Mouse (Mus musculus): ENCODE data around the gene Bri3bp. TPM values are rescaled to one million over a fixed set of nuclear protein-coding genes. Genes with fewer than 3 reads are reported as not detected.
"Not testable (repeated sequence)": the region's sequence is repeated elsewhere in the genome, so short reads cannot be mapped to it uniquely, and the experiment has no call there.

Gene Bri3bp
- polyA plus RNA-seq, 1 experiment from 2014 or later: 36.5 TPM

DNA sequence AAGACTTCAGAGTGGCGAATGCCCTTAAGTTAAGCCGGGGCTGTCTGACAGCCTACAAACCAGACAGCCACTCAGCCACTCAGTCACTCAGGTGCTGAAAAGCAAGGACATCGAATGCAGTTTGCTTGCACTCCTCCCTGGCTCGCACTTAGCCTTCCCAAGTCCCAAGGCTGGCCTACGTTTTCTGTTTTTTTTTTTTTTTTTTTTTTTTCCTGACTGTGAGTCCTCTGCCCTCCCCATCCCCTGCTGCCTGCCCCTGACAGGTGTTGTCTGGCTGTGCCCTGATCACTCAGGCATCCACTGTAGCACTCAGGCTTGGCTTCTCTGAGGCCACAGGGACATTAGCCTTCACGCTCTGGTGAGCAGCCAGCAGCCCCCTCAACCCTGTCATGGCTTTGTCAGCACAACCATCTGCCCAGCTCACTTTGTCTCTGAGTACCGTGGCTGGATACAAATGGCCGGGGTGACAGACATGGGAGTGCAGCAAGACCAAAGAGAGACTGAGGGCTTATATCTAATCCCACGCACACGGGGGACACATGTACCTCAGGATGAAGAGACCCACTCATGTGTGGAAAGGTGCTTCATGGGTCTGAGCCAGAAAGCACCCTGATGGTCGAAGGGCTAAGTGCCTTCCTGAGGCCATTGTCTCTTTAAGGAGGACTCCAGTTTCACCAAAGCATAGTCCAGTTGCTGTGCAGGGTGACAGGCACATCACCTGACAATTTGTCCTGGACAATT lies 46.2 kb downstream of the Bri3bp start:
- no peak overlapping the region for H3K9ac ChIP-seq
- no peaks in the 10 kb centered on the region for H3K9me3 ChIP-seq (replicated peaks)
- peaks cover 10% of the 10 kb centered on the region; the same call in 1 of the 2 replicates for H3K36me3 ChIP-seq
- no peak overlapping the region for H3K4me3 ChIP-seq
- no peak for ATAC-seq (replicated peaks; ENCODE audit: insufficient number of reproducible peaks, insufficient read depth, low FRiP score, low read depth)
- H3K27me3 ChIP-seq: no peaks in the 10 kb centered on the region
- H3K27ac ChIP-seq: no peak overlapping the region
- 63% methylated on average over 10 of the region's 11 CpGs for WGBS
- H3K4me1 ChIP-seq (replicated peaks): peaks cover 7% of the 10 kb centered on the region; the same call in 1 of the 2 replicates
- H3K4me2 ChIP-seq: no peak overlapping the region

DNA sequence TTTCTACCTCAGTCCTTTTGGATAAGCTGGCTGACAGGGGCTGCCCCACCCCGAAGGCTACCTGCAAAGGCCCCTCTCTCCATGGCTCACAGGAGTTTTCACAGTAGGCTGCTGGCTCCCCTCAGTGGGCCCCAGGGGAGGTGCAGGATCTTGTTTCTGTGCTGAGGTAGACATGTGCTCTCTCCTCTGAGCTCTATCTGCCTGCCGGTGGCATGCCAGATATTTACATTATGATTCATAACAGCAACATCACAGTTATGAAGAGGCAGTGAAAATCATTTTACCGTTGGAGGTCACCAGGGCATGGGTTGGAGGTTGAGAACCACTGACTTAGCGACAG lies 46.7 kb downstream of the Bri3bp start:
- 38% methylated on average over 4 of the region's 4 CpGs for WGBS
- peaks cover 5% of the 10 kb centered on the region; the same call in 1 of the 2 replicates for H3K36me3 ChIP-seq
- no peak overlapping the region for H3K27ac ChIP-seq
- H3K4me1 ChIP-seq (replicated peaks): peaks cover 7% of the 10 kb centered on the region; the same call in 1 of the 2 replicates
- no peak overlapping the region for H3K4me3 ChIP-seq
- H3K9me3 ChIP-seq (replicated peaks): no peaks in the 10 kb centered on the region
- no peaks in the 10 kb centered on the region for H3K27me3 ChIP-seq
- no peak; the same call in 1 of the 2 replicates for ATAC-seq (replicated peaks; ENCODE audit: insufficient number of reproducible peaks, insufficient read depth, low FRiP score, low read depth)
- H3K9ac ChIP-seq: no peak overlapping the region
- no peak overlapping the region for H3K4me2 ChIP-seq

DNA sequence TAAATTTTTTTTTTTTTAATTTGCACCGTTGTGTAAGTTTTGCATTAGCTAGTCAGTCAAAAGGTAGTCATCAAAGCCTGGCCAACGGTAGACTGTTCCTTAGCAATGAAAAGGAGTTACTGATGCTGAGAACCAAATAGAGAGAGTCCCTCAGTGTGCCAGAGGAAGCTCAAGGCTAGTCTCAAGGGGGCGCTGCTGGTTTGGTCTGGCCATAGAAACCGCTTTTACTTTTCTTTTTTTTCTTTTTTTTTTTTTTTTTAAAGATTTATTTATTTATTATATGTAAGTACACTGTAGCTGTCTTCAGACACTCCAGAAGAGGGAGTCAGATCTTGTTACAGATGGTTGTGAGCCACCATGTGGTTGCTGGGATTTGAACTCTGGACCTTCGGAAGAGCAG lies 47.6 kb downstream of the Bri3bp start:
- H3K9me3 ChIP-seq (replicated peaks); H3K27ac ChIP-seq; H3K27me3 ChIP-seq; H3K4me2 ChIP-seq; H3K36me3 ChIP-seq; H3K9ac ChIP-seq; ATAC-seq (replicated peaks; ENCODE audit: insufficient number of reproducible peaks, insufficient read depth, low FRiP score, low read depth); H3K4me3 ChIP-seq; H3K4me1 ChIP-seq (replicated peaks): not testable (repeated sequence)
- 90% methylated on average over 5 of the region's 5 CpGs for WGBS

GRCm38 (mm10) chr5:125491107-125491506 lies 49.7 kb downstream of the Bri3bp start:
- H3K36me3 ChIP-seq: peaks cover 3% of the 10 kb centered on the region; the same call in 1 of the 2 replicates
- H3K27me3 ChIP-seq: no peaks in the 10 kb centered on the region
- WGBS: 88% methylated on average over 10 of the region's 10 CpGs
- no peak overlapping the region for H3K27ac ChIP-seq
- H3K4me3 ChIP-seq: no peak overlapping the region
- H3K4me1 ChIP-seq (replicated peaks): peaks cover 7% of the 10 kb centered on the region; the same call in 1 of the 2 replicates
- ATAC-seq (replicated peaks; ENCODE audit: insufficient number of reproducible peaks, insufficient read depth, low FRiP score, low read depth): no peak
- H3K9ac ChIP-seq: no peak overlapping the region
- H3K9me3 ChIP-seq (replicated peaks): no peaks in the 10 kb centered on the region
- no peak overlapping the region for H3K4me2 ChIP-seq

DNA sequence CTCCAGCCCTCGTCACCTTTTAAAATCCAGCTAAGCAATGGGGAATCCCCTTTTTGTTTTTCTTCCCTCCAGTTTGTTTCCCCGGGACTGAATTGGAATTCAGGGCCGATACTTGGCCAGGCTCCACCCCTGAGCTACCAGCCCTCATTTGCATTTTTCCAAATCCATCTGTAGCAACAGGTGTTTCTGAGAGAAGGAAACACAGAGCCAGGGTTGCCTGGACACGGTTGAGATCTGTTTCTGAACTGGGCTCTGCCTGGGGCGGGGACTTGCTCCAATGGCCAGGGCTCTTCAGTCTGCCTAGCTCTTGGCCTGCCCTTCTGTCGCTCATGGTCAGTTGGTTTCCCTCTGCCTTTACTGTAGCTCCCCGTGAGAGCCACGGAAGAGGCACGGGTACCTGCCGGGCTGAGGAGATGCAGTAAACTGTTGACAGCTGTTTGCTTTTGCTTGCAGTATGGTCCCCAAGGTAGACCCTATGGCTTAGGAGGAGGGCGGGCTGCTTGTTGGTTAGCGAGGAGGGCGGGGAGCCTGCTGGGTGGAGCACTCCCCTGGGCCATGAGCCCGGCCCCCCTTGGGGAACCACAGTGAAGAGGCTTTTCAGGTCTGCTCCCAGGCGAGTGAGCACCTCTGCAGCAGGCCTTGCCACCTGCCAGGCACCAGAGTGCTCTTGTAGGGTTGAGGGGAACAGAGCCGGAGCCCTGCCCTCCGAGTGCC lies 51.2 kb downstream of the Bri3bp start:
- Histone ChIP-seq H3K36me3 (peaks cover 3% of the 10 kb centered on the region; the same call in 1 of the 2 replicates), H3K27me3 (no peaks in the 10 kb centered on the region), H3K4me2 (no peak overlapping the region), H3K27ac (no peak overlapping the region), H3K4me1 (replicated peaks) (peaks cover 7% of the 10 kb centered on the region; the same call in 1 of the 2 replicates), H3K4me3 (no peak overlapping the region), H3K9ac (no peak overlapping the region), H3K9me3 (replicated peaks) (no peaks in the 10 kb centered on the region)
- ATAC-seq (replicated peaks; ENCODE audit: insufficient number of reproducible peaks, insufficient read depth, low FRiP score, low read depth): no peak
- 71% methylated on average over 17 of the region's 17 CpGs for WGBS

DNA sequence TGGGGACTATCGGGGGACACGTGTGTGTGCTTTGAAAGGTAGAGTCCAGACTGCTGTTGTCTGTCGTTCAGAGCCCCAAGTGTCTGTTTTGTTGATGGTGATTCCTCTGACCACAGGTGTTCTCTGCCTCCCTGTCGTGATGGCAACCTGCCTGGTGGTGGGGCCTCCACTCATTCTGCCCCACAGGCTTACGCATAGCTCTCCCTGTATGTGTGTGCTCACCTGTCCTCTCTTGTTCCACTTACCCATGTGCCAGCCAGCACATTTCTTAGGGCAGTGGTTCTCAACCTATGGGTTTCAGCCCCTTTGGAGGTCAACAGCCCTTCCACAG lies 51.7 kb downstream of the Bri3bp start:
- no peak overlapping the region for H3K27ac ChIP-seq
- H3K4me2 ChIP-seq: no peak overlapping the region
- H3K4me1 ChIP-seq (replicated peaks): peaks cover 4% of the 10 kb centered on the region; the same call in 1 of the 2 replicates
- no peaks in the 10 kb centered on the region for H3K9me3 ChIP-seq (replicated peaks)
- H3K9ac ChIP-seq: no peak overlapping the region
- H3K4me3 ChIP-seq: no peak overlapping the region
- peaks cover 3% of the 10 kb centered on the region; the same call in 1 of the 2 replicates for H3K36me3 ChIP-seq
- no peaks in the 10 kb centered on the region for H3K27me3 ChIP-seq
- WGBS: 72% methylated on average over 5 of the region's 5 CpGs
- no peak for ATAC-seq (replicated peaks; ENCODE audit: insufficient number of reproducible peaks, insufficient read depth, low FRiP score, low read depth)

DNA sequence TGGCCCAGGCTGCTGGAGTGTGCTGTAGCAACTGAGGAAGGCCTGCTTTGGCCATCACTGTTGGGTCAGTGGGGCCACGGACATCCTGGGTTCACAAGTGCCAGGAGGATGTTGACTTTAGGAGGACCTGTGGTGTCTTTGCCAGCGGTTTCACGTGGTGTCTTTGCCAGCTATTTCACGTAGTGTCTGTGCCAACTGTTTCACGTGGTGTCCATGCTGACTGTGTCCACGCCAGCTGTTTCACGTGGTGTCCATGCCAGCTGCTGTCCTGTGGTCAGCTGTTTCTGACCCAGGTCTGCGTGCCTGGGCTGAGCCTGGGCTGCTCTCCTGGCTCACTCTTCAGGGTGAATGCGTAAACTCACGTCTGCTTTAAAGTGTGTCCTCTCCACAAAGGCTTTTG lies 54.3 kb downstream of the Bri3bp start:
- ATAC-seq (replicated peaks; ENCODE audit: insufficient number of reproducible peaks, insufficient read depth, low FRiP score, low read depth): no peak
- Histone ChIP-seq H3K4me3 (no peak overlapping the region), H3K4me2 (no peak overlapping the region), H3K9me3 (replicated peaks) (no peaks in the 10 kb centered on the region), H3K27me3 (no peaks in the 10 kb centered on the region), H3K36me3 (no peaks in the 10 kb centered on the region; the same call in 1 of the 2 replicates), H3K9ac (no peak overlapping the region), H3K4me1 (replicated peaks) (no peaks in the 10 kb centered on the region), H3K27ac (no peak overlapping the region)
- WGBS: 86% methylated on average over 10 of the region's 10 CpGs

- no peak; the same call in 1 of the 2 replicates for ATAC-seq (replicated peaks; ENCODE audit: insufficient number of reproducible peaks, insufficient read depth, low FRiP score, low read depth)
- no peaks in the 10 kb centered on the region for H3K36me3 ChIP-seq
- H3K27ac ChIP-seq: no peak overlapping the region
Observed at GRCm38 (mm10) chr5:125497821-125498600, 56.6 kb downstream of the Bri3bp start.

GRCm38 (mm10) chr5:125501505-125501904 lies 60.1 kb downstream of the Bri3bp start:
- ATAC-seq (replicated peaks; ENCODE audit: insufficient number of reproducible peaks, insufficient read depth, low FRiP score, low read depth): no peak
- Histone ChIP-seq H3K9me3 (replicated peaks) (no peaks in the 10 kb centered on the region), H3K4me1 (replicated peaks) (no peaks in the 10 kb centered on the region), H3K36me3 (no peaks in the 10 kb centered on the region), H3K27me3 (no peaks in the 10 kb centered on the region), H3K4me2 (no peak overlapping the region), H3K4me3 (no peak overlapping the region), H3K27ac (no peak overlapping the region), H3K9ac (no peak overlapping the region)
- 87% methylated on average over 6 of the region's 6 CpGs for WGBS

More at GRCm38 (mm10) chr5:125497821-125498600, 56.6 kb downstream of the Bri3bp start:
- 69% methylated on average over 12 of the region's 12 CpGs for WGBS
- Histone ChIP-seq H3K4me1 (replicated peaks) (no peaks in the 10 kb centered on the region), H3K4me3 (no peak overlapping the region), H3K4me2 (no peak overlapping the region), H3K27me3 (no peaks in the 10 kb centered on the region), H3K9me3 (replicated peaks) (no peaks in the 10 kb centered on the region), H3K9ac (no peak overlapping the region)

DNA sequence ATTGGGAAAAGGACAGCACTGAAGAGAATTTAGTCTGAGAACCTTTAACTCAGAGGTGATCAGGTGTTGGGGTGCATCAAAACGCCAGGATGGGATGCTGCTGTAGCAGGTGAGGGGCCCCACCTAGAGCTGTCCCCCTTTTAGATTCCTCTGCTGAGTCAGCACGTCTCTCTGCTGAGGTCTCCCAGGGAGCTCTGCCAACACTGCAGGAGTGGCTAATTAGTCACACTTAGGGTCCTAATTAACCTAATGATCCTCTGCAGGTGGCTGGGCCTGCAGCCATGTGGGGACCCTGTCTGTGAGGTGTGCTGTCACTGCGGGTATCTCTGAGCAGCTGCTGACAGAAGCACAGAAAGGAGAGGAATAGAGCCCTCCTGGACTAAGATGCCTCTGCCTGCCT lies 60.8 kb downstream of the Bri3bp start:
- Histone ChIP-seq H3K9ac (no peak overlapping the region), H3K27me3 (no peaks in the 10 kb centered on the region), H3K36me3 (no peaks in the 10 kb centered on the region), H3K4me3 (no peak overlapping the region), H3K27ac (no peak overlapping the region), H3K4me2 (no peak overlapping the region), H3K4me1 (replicated peaks) (no peaks in the 10 kb centered on the region), H3K9me3 (replicated peaks) (no peaks in the 10 kb centered on the region)
- 50% methylated on average over 3 of the region's 3 CpGs for WGBS
- ATAC-seq (replicated peaks; ENCODE audit: insufficient number of reproducible peaks, insufficient read depth, low FRiP score, low read depth): no peak

DNA sequence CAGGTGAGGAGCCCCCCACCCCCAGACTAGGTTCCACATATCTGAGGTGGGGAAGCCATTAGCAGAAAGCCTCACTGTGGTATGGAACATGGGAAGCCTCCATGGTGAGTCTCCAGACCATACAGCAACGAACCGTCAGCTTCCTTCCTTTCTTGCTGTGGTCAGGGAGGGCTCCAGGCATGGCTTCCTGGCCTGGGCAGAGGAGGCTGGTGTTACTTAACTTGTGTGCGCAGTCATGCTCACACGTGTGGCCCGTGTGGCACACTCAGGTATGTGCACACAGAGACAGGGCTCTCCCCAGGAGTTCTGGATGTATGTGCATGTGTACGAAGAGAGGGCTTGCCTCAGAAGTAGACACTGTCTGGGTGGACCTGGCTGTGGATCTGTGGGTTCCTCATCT lies 62.3 kb downstream of the Bri3bp start:
- Histone ChIP-seq H3K4me1 (replicated peaks) (no peaks in the 10 kb centered on the region), H3K4me3 (no peak overlapping the region), H3K36me3 (0 out of 2 replicates have a peak, but pooled peaks cover 1% of the 10 kb centered on the region), H3K9ac (no peak overlapping the region), H3K27ac (no peak overlapping the region), H3K27me3 (no peaks in the 10 kb centered on the region), H3K9me3 (replicated peaks) (no peaks in the 10 kb centered on the region), H3K4me2 (no peak overlapping the region)
- no peak for ATAC-seq (replicated peaks; ENCODE audit: insufficient number of reproducible peaks, insufficient read depth, low FRiP score, low read depth)
- WGBS: 88% methylated on average over 6 of the region's 6 CpGs

Data from heart, embryonic 15.5 days (tissue).